Mouse (Mus musculus) forebrain, embryonic 10.5 days (tissue): ENCODE measurements around the gene Ankdd1b. TPM values are rescaled to one million over a fixed set of nuclear protein-coding genes. Genes with fewer than 3 reads are reported as not detected.

ENCODE experiments used
- DNase-seq: peaks from one replicate; pipeline ENCODE4 v3.0.0-alpha.2; 2017; ENCODE audit warnings: low spot score; ENCODE audit errors: extremely low spot score
- H3K27ac ChIP-seq: fragments of 300-500 bp; sonication (generic); 2 replicates; pipeline ENCODE4 v1.5.1; 2016; ENCODE audit warnings: mild to moderate bottlenecking
- H3K27me3 ChIP-seq: fragments of 300-500 bp; sonication (generic); 2 replicates; pipeline ENCODE4 v1.6.1; 2016; ENCODE audit warnings: mild to moderate bottlenecking; ENCODE audit not compliant: poor library complexity, severe bottlenecking
- H3K36me3 ChIP-seq: fragments of 300-500 bp; sonication (generic); replicated peaks from 2 replicates; pipeline ENCODE4 v1.6.1; 2016; ENCODE audit warnings: mild to moderate bottlenecking, moderate library complexity
- H3K4me1 ChIP-seq: fragments of 300-500 bp; sonication (generic); 2 replicates; pipeline ENCODE4 v1.6.1; 2016
- H3K4me3 ChIP-seq: fragments of 300-500 bp; sonication (generic); 2 replicates; pipeline ENCODE4 v1.5.1; 2016; ENCODE audit warnings: mild to moderate bottlenecking, moderate library complexity
- H3K9me3 ChIP-seq: fragments of 300-500 bp; sonication (generic); 2 replicates; pipeline ENCODE4 v1.6.1; 2016; ENCODE audit warnings: mild to moderate bottlenecking, moderate library complexity
- WGBS: fragments of 180-500 bp; shearing (Covaris S2); methylation state at CpG from one replicate; pipeline ENCODE4 v1.1.7; 2016; 5-methylcytosine and 5-hydroxymethylcytosine counted together
- polyA plus RNA-seq: library from polyadenylated mRNA; unstranded; fragments of >200 nt; fragmentation: Nextera tagmentation; extraction: Ambion mirVana; gene quantifications from 2 replicates; pipeline ENCODE4 v1.2.1, GENCODE M21; 2016

The Ankdd1b gene
- polyA plus RNA-seq, 1 experiment from 2014 or later = not detected

GRCm38 (mm10) chr13:96377883-96378282 lies 93.1 kb downstream of the Ankdd1b start:
- no peak for DNase-seq
- Histone ChIP-seq H3K36me3 (no peaks in the 10 kb centered on the region), H3K27ac (no peak overlapping the region), H3K4me1 (peaks cover 7% of the 10 kb centered on the region), H3K4me3 (no peak overlapping the region), H3K27me3 (no peaks in the 10 kb centered on the region), H3K9me3 (no peaks in the 10 kb centered on the region)
- 77% methylated on average over 4 of the region's 4 CpGs for WGBS

- DNase-seq = no peak
- peaks cover 7% of the 10 kb centered on the region for H3K4me1 ChIP-seq
- 94% methylated on average over 18 of the region's 18 CpGs for WGBS
- no peak overlapping the region for H3K27ac ChIP-seq
- no peaks in the 10 kb centered on the region for H3K36me3 ChIP-seq
- no peaks in the 10 kb centered on the region for H3K27me3 ChIP-seq
- H3K9me3 ChIP-seq = no peaks in the 10 kb centered on the region
- no peak overlapping the region for H3K4me3 ChIP-seq
Measured at GRCm38 (mm10) chr13:96376871-96377270, 94.1 kb downstream of the Ankdd1b start.

- Histone ChIP-seq H3K4me3 (no peak overlapping the region), H3K27ac (no peak overlapping the region), H3K9me3 (no peaks in the 10 kb centered on the region), H3K27me3 (no peaks in the 10 kb centered on the region), H3K4me1 (peaks cover 7% of the 10 kb centered on the region), H3K36me3 (no peaks in the 10 kb centered on the region)
- WGBS = 10% methylated on average over 2 of the region's 2 CpGs
- no peak for DNase-seq
Measured at GRCm38 (mm10) chr13:96375519-96375918, 95.5 kb downstream of the Ankdd1b start.

Other genes starting within 250 kb of the Ankdd1b start
- 19.4 and 19.6 TPM in 2 replicates for gene Poc5, start 82.9 kb downstream of the Ankdd1b start, polyA plus RNA-seq
- not detected in 2 replicates for gene Gm17622, start 19.5 kb upstream of the Ankdd1b start, polyA plus RNA-seq
- gene Polk, start 71.4 kb upstream of the Ankdd1b start, polyA plus RNA-seq = 9.0 and 9.3 TPM in 2 replicates
- 5.8 and 6.4 TPM in 2 replicates for gene Col4a3bp, start 71.4 kb upstream of the Ankdd1b start, polyA plus RNA-seq
- 156 TPM in 2 replicates for gene Hmgcr, start 199.7 kb upstream of the Ankdd1b start, polyA plus RNA-seq